Mouse (Mus musculus) limb, embryonic 12.5 days (tissue): ENCODE data around the gene 3300002I08Rik. TPM values are rescaled to one million over a fixed set of nuclear protein-coding genes. Genes with fewer than 3 reads are reported as not detected.
"Not testable (repeated sequence)": the region's sequence is repeated elsewhere in the genome, so short reads cannot be mapped to it uniquely, and the experiment has no call there.

ENCODE experiments used
- ATAC-seq: fragments of 200-750 bp; cut with Nextera tagmentation; 2 replicates; pipeline ENCODE4 v1.8.0; 2017; ENCODE audit warnings: low read depth, moderate TSS enrichment; ENCODE audit not compliant: insufficient number of reproducible peaks, insufficient read depth, low FRiP score, low TSS enrichment
- H3K27ac ChIP-seq: fragments of 300-500 bp; sonication (generic); 2 replicates; pipeline ENCODE4 v1.5.1; 2016; ENCODE audit warnings: mild to moderate bottlenecking, moderate library complexity
- H3K27me3 ChIP-seq: fragments of 300-500 bp; sonication (generic); 2 replicates; pipeline ENCODE4 v1.6.1; 2016; ENCODE audit warnings: mild to moderate bottlenecking, moderate library complexity
- H3K36me3 ChIP-seq: fragments of 300-500 bp; sonication (generic); 2 replicates; pipeline ENCODE4 v1.6.1; 2016; ENCODE audit warnings: mild to moderate bottlenecking, moderate library complexity
- H3K4me1 ChIP-seq: fragments of 300-500 bp; sonication (generic); replicated peaks from 2 replicates; pipeline ENCODE4 v1.6.1; 2016
- H3K4me2 ChIP-seq: fragments of 300-500 bp; sonication (generic); 2 replicates; pipeline ENCODE4 v1.6.1; 2016; ENCODE audit warnings: mild to moderate bottlenecking, moderate library complexity
- H3K4me3 ChIP-seq: fragments of 300-500 bp; sonication (generic); replicated peaks from 2 replicates; pipeline ENCODE4 v1.5.1; 2016; ENCODE audit warnings: mild to moderate bottlenecking
- H3K9ac ChIP-seq: fragments of 300-500 bp; sonication (generic); replicated peaks from 2 replicates; pipeline ENCODE4 v1.6.1; 2016; ENCODE audit warnings: mild to moderate bottlenecking, moderate library complexity
- H3K9me3 ChIP-seq: fragments of 300-500 bp; sonication (generic); 2 replicates; pipeline ENCODE4 v1.6.1; 2016; ENCODE audit warnings: mild to moderate bottlenecking, moderate library complexity
- WGBS: fragments of 180-500 bp; shearing (Covaris S2); methylation state at CpG from one replicate; pipeline ENCODE4 v1.1.7; 2016; 5-methylcytosine and 5-hydroxymethylcytosine counted together
- polyA plus RNA-seq: library from polyadenylated mRNA; unstranded; fragments of >200 nt; fragmentation: Nextera tagmentation; extraction: Ambion mirVana; gene quantifications from 2 replicates; pipeline ENCODE4 v1.2.1, GENCODE M21; 2016

Gene 3300002I08Rik
- polyA plus RNA-seq, result 10.0 and 11.8 TPM in 2 replicates

GRCm38 (mm10) chr2:150362113-150362877, at the start of gene 3300002I08Rik:
TSS of gene 3300002I08Rik (minus strand) at chr2:150362765.
- Histone ChIP-seq H3K4me2 (peak within 1 kb of the TSS; percentile 49), H3K27ac (peak within 1 kb of the TSS; percentile 82), H3K4me3 (peak within 1 kb of the TSS; percentile 64), H3K9ac (peak within 1 kb of the TSS; percentile 70)
- H3K4me1 ChIP-seq, H3K36me3 ChIP-seq, H3K27me3 ChIP-seq, H3K9me3 ChIP-seq: not testable (repeated sequence)
- ATAC-seq, result peak; percentile 96
- 6% methylated on average over 17 of the region's 17 CpGs for WGBS

GRCm38 (mm10) chr2:150412146-150412545, 49.6 kb upstream of the 3300002I08Rik start:
- ATAC-seq, H3K27me3 ChIP-seq, H3K4me3 ChIP-seq, H3K9ac ChIP-seq, H3K4me1 ChIP-seq, H3K27ac ChIP-seq, H3K4me2 ChIP-seq: not testable (repeated sequence)
- WGBS, result 89% methylated on average over 17 of the region's 17 CpGs
- peaks cover 30% of the 10 kb centered on the region for H3K36me3 ChIP-seq
- H3K9me3 ChIP-seq, result peaks cover 25% of the 10 kb centered on the region

- H3K4me3 ChIP-seq, result no peak overlapping the region
These were observed 27.6 kb upstream of the 3300002I08Rik start for GRCm38 (mm10) chr2:150390198-150390597.

GRCm38 (mm10) chr2:150385553-150386106, 23.1 kb upstream of the 3300002I08Rik start:
- H3K4me1 ChIP-seq, H3K4me3 ChIP-seq, H3K9me3 ChIP-seq, ATAC-seq, H3K4me2 ChIP-seq, H3K9ac ChIP-seq, H3K27ac ChIP-seq, H3K27me3 ChIP-seq, H3K36me3 ChIP-seq: not testable (repeated sequence)
- 95% methylated on average over 19 of the region's 19 CpGs for WGBS

More at GRCm38 (mm10) chr2:150390198-150390597, 27.6 kb upstream of the 3300002I08Rik start:
- Histone ChIP-seq H3K4me1 (no peaks in the 10 kb centered on the region), H3K27ac (no peak overlapping the region), H3K27me3 (no peaks in the 10 kb centered on the region), H3K4me2 (no peak overlapping the region), H3K9me3 (no peaks in the 10 kb centered on the region), H3K36me3 (no peaks in the 10 kb centered on the region), H3K9ac (no peak overlapping the region)
- ATAC-seq, result no peak
- WGBS, result 73% methylated on average over 1 of the region's 1 CpGs

- Histone ChIP-seq H3K9ac (no peak overlapping the region; the same call in 1 of the 2 replicates), H3K4me1 (no peaks in the 10 kb centered on the region), H3K4me2 (peak overlapping the region; percentile 49), H3K9me3 (no peaks in the 10 kb centered on the region), H3K27me3 (no peaks in the 10 kb centered on the region), H3K27ac (no peak overlapping the region), H3K4me3 (peak overlapping the region; percentile 64), H3K36me3 (no peaks in the 10 kb centered on the region)
- 6% methylated on average over 4 of the region's 4 CpGs for WGBS
- no peak for ATAC-seq
These were observed 289 bp upstream of the 3300002I08Rik start for GRCm38 (mm10) chr2:150362878-150363229.

- not testable (repeated sequence) for H3K4me3 ChIP-seq, H3K27ac ChIP-seq, H3K27me3 ChIP-seq, H3K9ac ChIP-seq, ATAC-seq, H3K9me3 ChIP-seq, H3K4me2 ChIP-seq, H3K36me3 ChIP-seq, H3K4me1 ChIP-seq
These were observed 5.4 kb downstream of the 3300002I08Rik start for GRCm38 (mm10) chr2:150357136-150357535.

GRCm38 (mm10) chr2:150323402-150323801, 39.2 kb downstream of the 3300002I08Rik start, which contains the start of gene Gm10130:
TSS of gene Gm10130 (plus strand) at chr2:150323702.
- no peaks in the 10 kb centered on the region for H3K27me3 ChIP-seq
- H3K4me2 ChIP-seq, result no peak within 1 kb of the TSS
- peaks cover 62% of the 10 kb centered on the region for H3K36me3 ChIP-seq
- WGBS, result 94% methylated on average over 5 of the region's 5 CpGs
- peaks cover 47% of the 10 kb centered on the region for H3K9me3 ChIP-seq
- no peak within 1 kb of the TSS for H3K27ac ChIP-seq
- no peaks in the 10 kb centered on the region for H3K4me1 ChIP-seq
- H3K4me3 ChIP-seq, result no peak within 1 kb of the TSS
- H3K9ac ChIP-seq, result no peak within 1 kb of the TSS
- no peak for ATAC-seq

GRCm38 (mm10) chr2:150318973-150319372, 43.6 kb downstream of the 3300002I08Rik start:
- no peak overlapping the region for H3K9ac ChIP-seq
- no peak overlapping the region for H3K27ac ChIP-seq
- H3K36me3 ChIP-seq, result peaks cover 59% of the 10 kb centered on the region
- WGBS, result 100% methylated on average over 1 of the region's 1 CpGs
- H3K4me3 ChIP-seq, result no peak overlapping the region
- H3K4me1 ChIP-seq, result no peaks in the 10 kb centered on the region
- H3K9me3 ChIP-seq, result peaks cover 55% of the 10 kb centered on the region
- H3K4me2 ChIP-seq, result no peak overlapping the region
- H3K27me3 ChIP-seq, result no peaks in the 10 kb centered on the region
- no peak for ATAC-seq

- peaks cover 38% of the 10 kb centered on the region for H3K9me3 ChIP-seq
- H3K36me3 ChIP-seq, result peaks cover 35% of the 10 kb centered on the region
- H3K27ac ChIP-seq, result no peak overlapping the region
- no peaks in the 10 kb centered on the region for H3K4me1 ChIP-seq
- no peak overlapping the region for H3K4me2 ChIP-seq
- H3K9ac ChIP-seq, result no peak overlapping the region
- H3K4me3 ChIP-seq, result no peak overlapping the region
- no peaks in the 10 kb centered on the region for H3K27me3 ChIP-seq
- ATAC-seq, result no peak
These were observed 46.4 kb downstream of the 3300002I08Rik start for GRCm38 (mm10) chr2:150316140-150316539.

GRCm38 (mm10) chr2:150310952-150311884, 51.3 kb downstream of the 3300002I08Rik start:
- 13% methylated on average over 19 of the region's 19 CpGs for WGBS

GRCm38 (mm10) chr2:150307183-150307773, 55.3 kb downstream of the 3300002I08Rik start:
- Histone ChIP-seq H3K9me3 (no peaks in the 10 kb centered on the region), H3K4me1 (no peaks in the 10 kb centered on the region), H3K4me2 (no peak overlapping the region), H3K27ac (no peak overlapping the region), H3K4me3 (no peak overlapping the region), H3K27me3 (no peaks in the 10 kb centered on the region), H3K36me3 (no peaks in the 10 kb centered on the region), H3K9ac (no peak overlapping the region)
- WGBS, result 90% methylated on average over 10 of the region's 10 CpGs
- ATAC-seq, result no peak

More at GRCm38 (mm10) chr2:150310952-150311884, 51.3 kb downstream of the 3300002I08Rik start:
- H3K4me2 ChIP-seq, result peak overlapping the region; percentile 54
- H3K27me3 ChIP-seq, H3K4me1 ChIP-seq, H3K36me3 ChIP-seq, H3K9me3 ChIP-seq: not testable (repeated sequence)
- H3K27ac ChIP-seq, result peak overlapping the region; percentile 66; the same call in 1 of the 2 replicates
- H3K9ac ChIP-seq, result peak overlapping the region; percentile 68
- peak; percentile 98 for ATAC-seq
- peak overlapping the region; percentile 54 for H3K4me3 ChIP-seq
